Mouse (Mus musculus): ENCODE measurements around the gene Col4a6. TPM values are rescaled to one million over a fixed set of nuclear protein-coding genes. Genes with fewer than 3 reads are reported as not detected.

The Col4a6 gene
- 3.1 and 3.4 TPM in 2 replicates for total RNA-seq (2021)
- long read RNA-seq, experiment 1, full-length matches to known transcripts = 1 of 1 reads
- long read RNA-seq, experiment 1, partial matches to known transcripts = 0 of 1 reads
- long read RNA-seq, experiment 1, other reads (novel, unspliced or antisense) = 0 of 1 reads
- long read RNA-seq, experiment 2, partial matches to known transcripts = 2 of 4 reads
- long read RNA-seq, experiment 2, other reads (novel, unspliced or antisense) = 2 of 4 reads

- peak; percentile 25 for DNase-seq
Measured at GRCm38 (mm10) chrX:141473470-141474302, at the start of gene Col4a6. TSS of gene Col4a6 (minus strand) at chrX:141474076.

GRCm38 (mm10) chrX:141503125-141503524 lies 29.2 kb upstream of the Col4a6 start:
- no peak for DNase-seq

- no peak for DNase-seq
Measured at GRCm38 (mm10) chrX:141494545-141494944, 20.7 kb upstream of the Col4a6 start.

GRCm38 (mm10) chrX:141475566-141476327 lies 1.9 kb upstream of the Col4a6 start:
- peak; percentile 24 for DNase-seq

- peak; percentile 85 for DNase-seq
Measured at GRCm38 (mm10) chrX:141475110-141475509, 1.2 kb upstream of the Col4a6 start, which contains the start of gene Col4a5. TSS of gene Col4a5 (plus strand) at chrX:141475385.

GRCm38 (mm10) chrX:141447936-141448335 lies 25.9 kb downstream of the Col4a6 start:
- DNase-seq = no peak

- DNase-seq = peak; percentile 25
Measured at GRCm38 (mm10) chrX:141439423-141439822, 34.5 kb downstream of the Col4a6 start.

GRCm38 (mm10) chrX:141436780-141437179 lies 37.1 kb downstream of the Col4a6 start:
- DNase-seq = no peak

GRCm38 (mm10) chrX:141415318-141415717 lies 58.6 kb downstream of the Col4a6 start:
- DNase-seq = no peak

GRCm38 (mm10) chrX:141396243-141396642 lies 77.6 kb downstream of the Col4a6 start:
- DNase-seq = no peak

GRCm38 (mm10) chrX:141385399-141386105 lies 88.3 kb downstream of the Col4a6 start:
- DNase-seq = no peak

- no peak for DNase-seq
Measured at GRCm38 (mm10) chrX:141384632-141385031, 89.2 kb downstream of the Col4a6 start.

- DNase-seq = no peak
Measured at GRCm38 (mm10) chrX:141370276-141370675, 103.6 kb downstream of the Col4a6 start.

- peak; percentile 36 for DNase-seq
Measured at GRCm38 (mm10) chrX:141363331-141363730, 110.5 kb downstream of the Col4a6 start.

- no peak for DNase-seq
Measured at GRCm38 (mm10) chrX:141341417-141341816, 132.5 kb downstream of the Col4a6 start.

- DNase-seq = no peak
Measured at GRCm38 (mm10) chrX:141328044-141328443, 145.8 kb downstream of the Col4a6 start.

- no peak for DNase-seq
Measured at GRCm38 (mm10) chrX:141324201-141324600, 149.7 kb downstream of the Col4a6 start.

GRCm38 (mm10) chrX:141316217-141316616 lies 157.7 kb downstream of the Col4a6 start:
- DNase-seq = no peak

GRCm38 (mm10) chrX:141315795-141316194 lies 158.1 kb downstream of the Col4a6 start:
- DNase-seq = no peak

GRCm38 (mm10) chrX:141292702-141293462 lies 181.0 kb downstream of the Col4a6 start:
- DNase-seq = no peak

GRCm38 (mm10) chrX:141276397-141276796 lies 197.5 kb downstream of the Col4a6 start:
- DNase-seq = no peak

Measured in adrenal gland, postnatal 14 days (tissue).